Mouse (Mus musculus) heart, adult 18-20 months (tissue): ENCODE measurements at regions not wholly inside any gene's neighbourhood (a gene's known extent, or its start where the extent isn't known, plus 50 kb on each side); places are given as distances from the start of the nearest gene placed in this dataset.
"Not testable (repeated sequence)": the region's sequence is repeated elsewhere in the genome, so short reads cannot be mapped to it uniquely, and the experiment has no call there.

ENCODE experiments used
- DNase-seq, 2 experiments: peaks; one replicate each; pipeline ENCODE4 v3.0.0; 2021 to 2022; ENCODE audit warnings: mixed read lengths in 1 of 2

DNA sequence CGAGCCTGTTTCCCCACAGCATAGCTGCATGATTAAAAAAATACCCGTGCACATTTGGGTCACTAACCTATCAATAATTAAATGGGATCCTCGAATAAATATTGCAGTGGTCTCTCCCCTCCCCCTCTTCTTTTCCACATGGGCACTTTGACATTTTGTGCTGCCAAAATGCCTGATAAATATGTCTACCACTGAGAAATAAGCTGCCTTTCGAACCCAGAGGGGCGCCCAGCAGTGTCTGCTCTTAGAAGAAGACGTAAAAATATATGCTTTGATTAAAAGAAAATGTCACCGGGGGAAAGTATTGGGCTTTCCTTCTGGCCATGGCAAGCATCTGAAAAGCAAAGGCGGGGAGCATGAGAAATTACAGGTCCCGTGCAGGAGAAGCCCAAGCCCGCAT lies 152.6 kb upstream of the Frmd4a start:
- no peak for DNase-seq

DNA sequence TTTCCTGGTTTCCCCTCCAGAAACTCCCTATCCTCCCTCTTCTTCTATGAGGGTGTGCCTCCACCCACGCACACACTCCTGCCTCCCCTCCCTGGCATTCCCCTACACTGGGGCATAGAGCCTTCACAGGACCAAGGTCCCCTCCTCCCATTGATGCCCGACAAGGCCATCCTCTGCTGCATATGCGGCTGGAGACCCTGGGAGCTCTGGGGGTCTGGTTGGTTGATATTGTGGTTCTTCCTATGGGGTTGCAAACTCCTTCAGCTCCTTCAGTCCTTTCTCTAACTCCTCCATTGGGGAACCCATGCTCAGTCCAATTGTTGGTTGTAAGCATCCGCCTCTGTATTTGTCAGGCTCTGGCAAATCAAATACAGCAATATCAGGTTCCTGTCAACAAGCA lies 150.8 kb upstream of the Frmd4a start:
- DNase-seq: not testable (repeated sequence)

DNA sequence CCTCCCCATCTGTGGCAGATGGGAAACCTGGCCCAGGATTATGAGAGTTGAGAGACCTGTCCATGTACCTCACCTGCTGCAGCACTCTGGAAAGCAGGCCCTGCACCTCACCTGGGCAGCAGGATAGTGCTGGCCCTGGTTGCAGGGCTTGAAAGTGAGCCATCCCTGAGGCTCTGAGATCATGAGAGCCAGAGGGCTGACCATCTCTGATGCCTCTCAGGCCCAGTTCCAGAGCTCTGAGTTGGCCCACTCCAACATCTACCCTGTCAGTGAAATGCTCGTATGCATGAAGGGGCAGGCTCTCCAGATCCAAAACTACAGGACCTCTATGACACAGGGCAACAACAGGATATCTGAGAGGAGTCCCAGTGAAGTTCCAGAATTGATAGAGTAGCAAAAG lies 147.8 kb upstream of the Frmd4a start:
- no peak for DNase-seq

DNA sequence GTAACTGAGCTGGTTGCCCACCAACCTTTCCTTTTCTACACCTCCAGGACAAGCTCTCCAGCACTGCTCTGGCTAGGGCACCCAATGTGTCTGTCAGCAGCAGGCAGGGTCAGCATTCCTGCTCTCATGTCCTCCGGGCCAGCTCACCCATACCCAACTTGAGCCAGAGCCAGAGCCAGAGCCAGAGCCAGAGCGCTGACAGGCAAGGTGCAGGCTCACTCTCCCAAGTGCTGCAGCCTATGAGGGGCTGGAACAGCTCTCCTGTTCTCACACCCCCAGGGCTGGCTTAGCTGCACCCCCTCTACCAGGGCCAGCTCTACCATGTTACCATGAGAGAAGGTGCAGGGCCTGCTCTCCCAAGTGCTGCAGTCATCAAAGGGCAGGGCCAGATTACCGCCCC lies 145.8 kb upstream of the Frmd4a start:
- DNase-seq: peak; percentile 16 to 33

DNA sequence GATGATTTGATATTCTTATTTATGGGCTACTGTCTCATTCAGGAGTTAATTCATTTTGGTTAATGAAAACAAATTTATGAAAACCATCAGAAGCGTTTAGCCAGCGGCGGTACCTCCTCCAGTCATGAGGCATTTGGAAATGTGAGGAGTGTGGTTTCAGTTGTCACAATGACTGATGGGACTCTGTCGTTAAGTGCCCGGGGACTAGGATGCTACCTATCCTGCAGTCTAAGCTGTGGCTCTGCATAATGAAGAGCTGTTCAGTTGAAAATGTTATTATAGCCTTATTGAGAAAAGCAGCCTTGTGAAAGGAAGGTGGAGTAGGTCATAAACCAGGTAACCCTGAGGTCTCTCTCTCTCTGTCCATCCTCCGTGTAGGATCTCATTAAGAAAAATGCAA lies 130.5 kb upstream of the Frmd4a start:
- DNase-seq: no peak

DNA sequence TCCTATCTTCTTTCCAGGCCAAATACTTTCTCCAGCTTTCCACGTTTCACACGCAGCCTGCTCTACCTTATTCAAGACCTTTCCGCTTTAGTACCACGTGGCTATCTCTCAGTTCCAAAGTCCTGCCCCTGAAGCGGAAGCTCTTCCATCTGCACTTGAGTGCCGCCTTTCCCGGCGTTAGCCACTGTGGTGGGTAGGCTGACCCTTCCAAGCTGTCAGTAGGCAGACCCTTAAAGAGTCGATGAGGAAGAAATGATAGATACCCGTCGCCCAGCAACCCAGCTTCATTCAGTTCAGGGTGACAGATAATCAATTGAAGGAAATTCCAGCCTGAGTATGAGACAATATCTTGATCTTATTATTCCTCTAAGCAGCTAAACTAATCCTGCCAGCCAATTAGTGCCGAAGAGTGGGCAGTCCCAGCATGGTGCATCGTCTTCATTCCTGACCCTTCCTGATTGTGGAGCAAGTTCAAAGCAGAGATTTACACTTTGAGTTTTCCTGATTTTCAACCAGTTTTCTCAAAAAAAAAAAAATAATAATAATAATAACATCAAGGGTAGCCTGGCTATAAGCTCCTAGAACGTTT lies 129.6 kb upstream of the Frmd4a start:
- no peak for DNase-seq

- no peak for DNase-seq
Measured at GRCm38 (mm10) chr2:3889381-3889780, 128.1 kb upstream of the Frmd4a start.

- no peak for DNase-seq
Measured at GRCm38 (mm10) chr2:3890462-3890861, 127.1 kb upstream of the Frmd4a start.

DNA sequence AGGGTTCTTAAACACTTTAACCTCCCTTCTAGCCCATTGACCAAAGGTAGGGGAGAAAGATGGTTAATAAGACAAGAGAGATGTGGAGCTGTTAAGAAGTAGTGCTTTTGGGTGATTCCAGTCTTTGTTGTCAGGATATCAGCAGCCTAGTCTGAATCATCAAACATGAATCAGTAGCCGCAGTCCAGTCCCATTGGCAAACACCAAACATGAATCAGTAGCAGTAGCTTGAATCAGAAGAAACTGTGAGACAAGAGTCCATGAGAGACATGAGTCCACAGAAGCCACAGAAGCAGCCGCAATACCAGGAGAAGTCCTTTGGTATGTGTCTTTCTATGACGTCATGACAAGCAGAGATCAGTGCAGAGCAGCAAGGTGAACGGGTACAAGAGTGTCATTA lies 110.5 kb upstream of the Frmd4a start:
- no peak for DNase-seq

GRCm38 (mm10) chr2:3908192-3908591 lies 109.3 kb upstream of the Frmd4a start:
- no peak for DNase-seq

DNA sequence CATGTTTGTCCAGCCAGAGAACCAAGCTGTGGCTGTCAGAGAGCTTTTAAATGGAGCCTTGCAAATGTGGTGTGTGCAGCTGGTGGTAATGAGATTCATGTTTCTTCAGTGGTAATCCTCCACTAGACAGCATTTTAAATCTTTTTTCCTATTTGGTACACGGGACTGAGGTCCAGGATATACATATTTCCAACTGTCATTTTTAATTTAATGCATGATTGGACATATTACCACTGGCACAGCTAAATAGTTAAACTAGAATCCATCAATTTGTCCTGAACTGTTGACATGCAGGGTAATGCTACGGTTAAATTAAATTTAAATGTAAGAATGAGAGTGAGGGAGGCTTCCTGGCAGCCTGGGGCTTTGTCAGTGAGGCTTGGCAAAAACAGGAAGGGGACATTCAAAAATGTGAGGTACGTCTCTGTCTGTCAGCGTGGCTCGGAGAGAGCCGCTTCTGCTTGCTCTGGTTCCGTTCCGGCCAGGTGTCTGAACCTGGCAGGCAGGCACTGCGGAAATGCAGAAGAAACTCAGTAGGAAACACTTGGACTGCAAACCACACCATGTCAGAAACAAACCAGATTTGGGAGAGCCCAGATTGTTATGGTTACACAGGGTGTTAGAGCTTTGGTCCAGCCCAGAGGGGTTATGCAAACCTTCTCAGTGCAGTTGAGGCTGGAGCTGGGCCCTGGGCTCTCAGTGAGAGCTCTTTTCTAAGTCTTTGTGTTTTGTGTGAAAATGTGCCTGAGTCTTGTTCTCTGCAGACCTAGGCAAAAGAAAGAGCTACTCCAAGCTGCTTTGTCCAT lies 107.2 kb upstream of the Frmd4a start:
- DNase-seq: no peak

GRCm38 (mm10) chr2:3915141-3915540 lies 102.4 kb upstream of the Frmd4a start:
- no peak for DNase-seq

DNA sequence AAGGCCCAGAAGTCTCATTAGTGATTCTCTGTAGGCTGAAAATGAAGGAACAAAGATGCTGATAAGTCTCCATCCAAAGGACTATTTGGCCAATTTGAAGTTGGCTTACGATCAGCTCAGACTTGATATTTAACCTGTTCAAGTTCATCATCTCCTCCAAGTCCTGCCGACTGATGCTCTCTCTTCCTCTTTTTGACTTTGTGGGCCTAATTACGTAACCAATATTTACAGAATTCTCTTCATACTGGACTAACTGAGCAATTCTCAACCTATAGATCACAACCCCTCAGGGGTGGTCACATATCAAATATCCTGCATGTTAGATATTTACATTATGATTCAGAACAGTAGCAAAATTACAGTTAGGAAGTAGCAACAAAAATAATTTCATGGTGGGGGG lies 101.2 kb upstream of the Frmd4a start:
- DNase-seq: no peak

GRCm38 (mm10) chr2:3918156-3918555 lies 99.4 kb upstream of the Frmd4a start:
- no peak for DNase-seq

- DNase-seq: no peak
Measured at GRCm38 (mm10) chr2:3919893-3920292, 97.6 kb upstream of the Frmd4a start.

DNA sequence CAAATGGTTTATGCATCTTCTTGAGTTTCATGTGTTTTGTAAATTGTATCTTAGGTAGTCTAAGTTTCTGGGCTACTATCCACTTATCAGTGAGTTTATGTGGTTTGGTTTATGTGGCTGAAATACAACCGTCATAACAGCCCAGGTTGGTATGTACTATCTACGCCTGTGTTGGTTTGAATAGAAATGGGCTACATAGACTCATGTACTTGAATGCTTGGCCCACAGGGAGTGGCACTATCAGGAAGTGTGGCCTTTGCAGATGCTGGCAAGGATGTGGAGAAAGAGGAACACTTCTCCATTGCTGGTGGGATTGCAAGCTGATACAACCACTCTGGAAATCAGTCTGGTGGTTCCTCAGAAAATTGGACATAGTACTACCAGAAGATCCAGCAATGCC lies 96.4 kb upstream of the Frmd4a start:
- not testable (repeated sequence) for DNase-seq

GRCm38 (mm10) chr2:3922739-3923138 lies 94.8 kb upstream of the Frmd4a start:
- no peak for DNase-seq

GRCm38 (mm10) chr2:3924696-3925095 lies 92.8 kb upstream of the Frmd4a start:
- no peak for DNase-seq

DNA sequence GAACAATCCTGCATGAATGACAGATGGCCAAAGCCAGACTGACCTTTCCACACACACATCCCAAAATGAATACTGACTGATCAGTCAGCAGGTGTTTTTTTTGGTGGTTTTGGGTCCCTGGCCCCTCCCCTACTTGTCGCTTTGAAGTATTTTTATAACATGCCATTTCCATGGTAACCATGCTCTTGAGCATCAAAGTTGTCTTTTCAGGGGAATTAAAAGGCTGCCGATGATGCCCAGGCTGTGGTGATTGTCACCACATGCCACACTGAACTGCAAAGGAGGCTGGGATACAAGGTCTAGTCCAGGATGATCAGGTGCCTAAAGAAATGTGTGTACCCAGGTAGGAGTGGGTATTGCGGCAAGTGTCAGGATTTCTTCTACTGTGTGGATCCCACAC lies 92.3 kb upstream of the Frmd4a start:
- no peak for DNase-seq

DNA sequence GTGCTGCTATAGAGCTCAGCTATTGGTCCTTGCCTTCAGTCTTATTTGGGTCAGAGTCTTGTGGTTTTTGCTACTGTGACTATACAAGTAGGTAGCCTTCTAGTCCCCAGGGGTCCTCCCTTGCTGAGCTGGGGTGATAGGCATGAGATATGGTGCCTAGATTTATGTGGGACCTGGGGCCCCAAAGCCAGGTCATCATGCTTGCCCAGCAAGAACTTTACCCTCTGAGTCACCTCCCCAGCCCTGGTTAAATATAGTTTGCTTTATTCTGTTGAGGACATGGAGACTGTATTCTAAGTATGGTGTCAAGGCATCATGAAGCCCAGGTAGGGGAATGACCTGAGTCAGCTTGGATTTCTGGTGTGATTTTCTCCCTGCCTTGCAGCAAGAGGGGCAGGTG lies 91.4 kb upstream of the Frmd4a start:
- no peak for DNase-seq

- no peak for DNase-seq
Measured at GRCm38 (mm10) chr2:3927141-3927810, 90.2 kb upstream of the Frmd4a start.

GRCm38 (mm10) chr2:3927853-3928252 lies 89.7 kb upstream of the Frmd4a start:
- DNase-seq: no peak

DNA sequence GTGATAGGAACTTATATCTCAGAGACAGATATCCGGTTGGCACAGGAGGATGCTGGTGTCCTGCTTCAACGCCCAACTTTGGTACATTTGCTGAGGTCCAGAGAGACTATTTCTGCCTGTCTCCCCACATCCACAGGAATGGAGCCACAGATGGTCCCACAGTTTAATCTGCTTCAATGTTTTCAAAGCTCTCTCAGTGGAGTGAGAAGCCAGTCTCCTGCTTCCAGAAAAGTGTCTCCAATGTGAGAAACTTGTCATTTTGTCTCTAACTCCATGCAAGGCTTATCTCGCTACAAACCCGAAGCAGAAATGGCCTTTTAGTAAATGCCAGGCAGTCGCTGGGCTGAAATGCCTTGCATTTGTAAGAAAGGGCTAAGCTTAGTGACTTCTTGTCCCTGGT lies 86.9 kb upstream of the Frmd4a start:
- DNase-seq: no peak

DNA sequence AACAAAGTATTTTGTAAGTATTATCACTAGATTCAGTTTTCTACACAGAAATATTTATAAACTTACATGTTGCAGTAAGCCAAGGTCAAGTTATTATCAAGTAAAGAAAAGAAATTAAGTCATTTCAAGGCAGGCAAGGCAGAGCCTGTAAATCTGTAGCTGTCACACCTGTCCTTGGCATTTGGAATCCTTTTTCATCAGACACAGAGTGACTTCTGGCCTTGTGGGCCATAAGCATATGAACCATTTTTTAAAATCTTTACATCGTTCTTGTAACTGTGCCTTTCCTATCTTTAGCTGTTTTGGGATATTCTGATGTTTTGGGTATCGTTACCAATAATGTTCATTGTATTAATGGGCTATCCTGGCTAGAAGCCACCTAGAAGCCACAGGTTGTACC lies 76.7 kb upstream of the Frmd4a start:
- DNase-seq: no peak
